Mouse (Mus musculus) lung, postnatal 0 days (tissue): ENCODE measurements around the gene Tpst2.

ENCODE experiments used
- CTCF ChIP-seq: IDR thresholded peaks from 2 replicates; pipeline ENCODE4 v1.5.1; 2016; ENCODE audit warnings: antibody characterized with exemption, mild to moderate bottlenecking
- EP300 ChIP-seq: IDR thresholded peaks from 2 replicates; pipeline ENCODE4 v1.6.1; 2016; ENCODE audit warnings: antibody characterized with exemption, mild to moderate bottlenecking, control low read depth

GRCm38 (mm10) chr5:112297257-112297656, 20.8 kb downstream of the Tpst2 start:
- TF ChIP-seq CTCF (no peak), EP300 (peak; percentile 29; the same call in 1 of the 2 replicates)
